Mouse (Mus musculus): ENCODE data around the gene Elk3.

Elk3 gene

DNA sequence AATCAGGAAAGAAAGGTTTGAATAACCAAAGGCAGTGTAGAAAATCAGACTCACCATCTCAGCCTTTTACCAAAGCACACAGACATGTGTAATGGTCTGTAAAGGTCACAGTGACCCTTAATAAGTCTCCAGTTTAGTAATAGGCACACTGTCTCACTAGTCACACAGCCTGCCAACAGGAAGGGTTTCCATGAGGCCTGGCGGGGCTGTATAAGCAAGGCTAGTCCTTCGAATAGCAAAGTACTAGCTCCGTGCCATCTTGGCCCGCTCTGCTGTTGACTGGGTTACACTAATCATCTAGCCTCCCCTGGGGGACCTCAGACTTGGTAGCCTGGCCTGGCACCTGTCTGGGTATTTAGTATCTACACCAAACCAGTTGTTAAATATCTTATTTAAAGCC, 20.6 kb upstream of the Elk3 start:
- no peak for DNase-seq (ENCODE audit: low spot score)

DNA sequence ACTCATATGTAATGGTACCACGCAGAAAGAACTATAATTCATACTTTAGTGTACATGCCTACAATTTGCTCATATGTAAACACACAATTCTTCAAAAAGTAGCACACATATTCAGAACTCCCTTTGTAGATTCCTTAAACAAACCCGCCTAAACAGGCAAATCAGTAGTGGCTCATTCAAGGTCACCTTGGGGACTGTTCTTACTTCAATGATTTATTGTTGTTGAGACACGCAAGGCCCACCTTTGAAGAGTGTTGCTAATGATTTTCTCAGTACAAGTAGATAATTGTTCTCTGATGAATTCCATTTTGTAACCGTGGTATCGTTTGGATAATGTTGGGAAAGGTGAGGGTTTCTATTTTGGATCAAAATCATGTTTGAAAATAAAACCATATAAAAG, 17.4 kb upstream of the Elk3 start:
- DNase-seq (ENCODE audit: low spot score) = no peak

DNA sequence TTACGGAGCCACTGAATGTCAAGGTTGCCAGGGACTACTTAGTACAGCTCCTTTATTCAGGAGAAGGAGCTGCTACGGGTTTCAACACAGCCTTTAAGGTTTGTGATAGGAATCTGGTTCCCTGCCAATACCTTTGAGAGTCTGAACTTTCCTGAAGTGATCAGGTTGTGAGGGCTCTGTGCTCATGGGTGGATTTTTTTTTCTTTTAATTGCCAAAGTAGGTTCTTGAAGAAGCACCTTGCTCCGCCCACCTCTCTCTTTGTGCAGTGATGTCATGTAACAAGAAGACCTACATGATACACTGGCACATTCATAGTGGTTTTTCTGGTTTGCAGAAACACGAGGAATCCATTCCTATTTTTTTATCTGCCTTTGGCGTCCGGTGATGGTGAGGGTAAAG, 16.3 kb upstream of the Elk3 start:
- no peak for DNase-seq (ENCODE audit: low spot score)

DNA sequence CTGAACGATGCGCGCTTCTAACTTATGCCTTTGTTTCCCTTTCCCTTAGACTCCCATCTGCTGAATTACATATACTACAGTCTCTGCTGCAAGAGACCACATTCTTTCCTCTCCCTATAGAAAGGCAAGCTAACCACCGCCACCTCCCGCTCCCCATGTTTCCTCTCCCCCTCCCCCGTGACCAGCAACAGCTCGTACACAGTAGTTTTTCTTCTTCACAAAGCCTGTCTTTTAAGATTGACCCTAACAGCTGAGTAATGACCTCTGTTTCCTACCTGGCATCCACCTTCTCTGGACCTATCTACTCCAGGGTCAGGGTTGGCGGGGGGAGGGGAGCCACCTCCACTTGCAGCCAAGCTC, 15.8 kb upstream of the Elk3 start:
- no peak for DNase-seq (ENCODE audit: low spot score)

DNA sequence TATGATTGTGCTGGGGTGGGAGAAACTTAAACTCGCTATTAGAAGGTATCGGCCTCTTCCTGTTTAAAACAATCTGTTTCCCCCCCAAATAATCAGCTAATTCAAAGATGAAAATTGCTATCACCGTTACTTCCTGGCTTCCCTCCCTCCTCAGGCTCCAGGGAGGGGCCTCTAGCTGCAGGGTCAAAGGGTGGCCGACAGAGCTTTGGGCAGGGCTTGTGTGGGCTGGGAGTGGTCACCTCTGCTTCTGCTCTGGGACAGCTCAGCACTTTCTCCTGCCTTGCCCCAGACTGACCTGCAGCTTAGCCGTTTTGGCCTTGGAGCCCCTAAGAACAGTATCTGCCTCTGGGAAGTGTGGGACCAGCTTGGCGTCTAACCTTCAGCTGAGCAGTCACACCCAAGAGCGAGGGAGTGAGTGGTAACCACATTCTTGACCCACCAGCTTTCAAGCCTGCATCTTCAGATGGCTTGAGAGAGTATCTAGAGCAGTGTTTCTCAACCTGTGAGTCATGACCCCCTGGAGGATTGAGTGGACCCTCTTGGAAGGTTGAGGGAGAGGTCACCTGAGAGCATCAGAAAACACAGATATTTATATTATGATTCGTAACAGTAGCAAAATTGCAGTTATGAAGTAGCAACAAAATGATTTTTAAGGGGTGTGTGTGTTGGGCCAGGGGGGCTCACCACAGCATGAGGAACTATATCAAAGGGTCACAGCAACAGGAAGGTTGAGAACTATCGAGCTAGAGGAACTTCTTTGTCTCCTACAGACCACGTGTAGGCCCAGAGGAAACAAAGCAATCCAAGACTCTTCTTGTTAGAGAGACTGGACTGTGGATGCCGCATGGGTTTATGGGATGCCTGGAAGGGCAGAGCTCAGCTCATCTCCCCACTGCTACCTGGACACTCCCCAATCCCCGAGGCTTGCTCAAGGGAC, 15.1 kb upstream of the Elk3 start:
- DNase-seq (ENCODE audit: low spot score) = no peak

DNA sequence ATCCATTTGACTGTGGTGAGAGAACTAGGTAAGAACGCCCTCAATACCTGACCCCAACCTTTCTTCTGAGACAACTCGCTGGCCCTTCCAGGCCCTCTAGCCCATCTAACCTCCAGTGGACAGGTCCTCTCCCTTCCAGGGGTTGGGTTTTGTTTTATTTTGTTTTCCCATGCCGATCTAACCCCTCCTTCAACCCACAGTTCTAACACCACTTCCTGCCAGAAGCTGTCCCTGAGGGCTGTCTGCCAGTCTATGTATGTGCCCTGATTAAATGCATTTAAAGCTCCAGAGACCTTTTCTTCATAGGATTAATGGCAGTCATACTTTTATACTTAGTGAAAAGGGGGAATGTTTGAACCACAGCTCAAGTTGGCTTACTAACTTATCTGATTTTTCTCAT, 14.4 kb upstream of the Elk3 start:
- no peak for DNase-seq (ENCODE audit: low spot score)

DNA sequence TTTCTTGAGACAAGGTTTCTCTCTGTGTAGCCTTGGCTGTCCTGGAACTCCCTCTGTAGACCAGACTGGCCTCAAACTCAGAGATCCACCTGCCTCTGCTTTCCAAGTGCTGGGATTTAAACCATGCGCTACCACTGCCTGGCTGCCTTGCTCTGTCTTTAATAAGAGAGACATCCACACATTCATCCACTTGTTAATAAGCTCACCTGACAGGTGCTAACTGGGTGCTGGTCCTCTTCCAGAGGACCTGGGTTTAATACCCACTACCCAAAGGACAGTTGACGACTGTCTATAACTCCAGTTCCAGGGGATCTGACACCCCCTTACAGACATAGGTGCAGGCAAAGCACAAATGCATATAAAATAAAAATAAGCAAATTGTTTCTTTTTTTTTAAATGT, 13.5 kb upstream of the Elk3 start:
- no peak for DNase-seq (ENCODE audit: low spot score)

DNA sequence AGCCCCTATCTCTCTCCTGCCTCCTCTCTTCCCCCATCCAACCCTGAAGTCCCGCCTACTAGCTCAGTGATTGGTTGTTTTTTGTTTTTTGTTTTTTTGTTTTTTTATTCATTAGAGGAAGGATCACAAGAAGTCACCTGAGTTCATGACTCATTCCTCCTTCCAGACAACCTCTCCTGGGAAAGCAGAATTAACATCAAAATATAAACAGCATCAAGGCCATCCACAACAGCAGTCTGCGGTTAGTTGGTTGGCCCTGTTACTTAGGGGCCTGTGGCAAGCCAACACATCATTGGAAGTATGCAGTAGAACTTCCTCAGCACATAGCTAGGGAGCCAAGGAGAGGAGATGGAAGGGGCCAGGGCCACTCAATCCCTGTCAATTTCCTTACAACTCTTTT, 12.7 kb upstream of the Elk3 start:
- no peak for DNase-seq (ENCODE audit: low spot score)

DNA sequence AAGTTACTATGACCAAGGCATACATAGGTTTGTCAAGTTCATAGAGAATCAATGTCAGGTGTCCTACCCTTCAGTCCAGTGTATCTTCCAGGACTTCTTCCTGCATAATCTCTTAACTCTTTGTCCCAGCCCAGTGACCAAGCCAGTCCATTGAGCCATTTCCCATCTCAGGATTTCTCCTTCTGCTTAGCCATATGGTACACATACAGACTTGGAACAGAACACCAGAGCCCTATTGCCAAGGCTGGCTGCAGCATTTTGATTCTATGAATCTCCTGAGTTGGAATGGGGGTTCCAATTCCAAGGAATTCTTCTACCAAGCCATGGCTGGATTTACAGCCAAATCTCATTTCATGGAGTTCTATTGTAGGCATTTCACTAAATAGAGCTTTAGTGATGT, 10.8 kb upstream of the Elk3 start:
- no peak for DNase-seq (ENCODE audit: low spot score)

DNA sequence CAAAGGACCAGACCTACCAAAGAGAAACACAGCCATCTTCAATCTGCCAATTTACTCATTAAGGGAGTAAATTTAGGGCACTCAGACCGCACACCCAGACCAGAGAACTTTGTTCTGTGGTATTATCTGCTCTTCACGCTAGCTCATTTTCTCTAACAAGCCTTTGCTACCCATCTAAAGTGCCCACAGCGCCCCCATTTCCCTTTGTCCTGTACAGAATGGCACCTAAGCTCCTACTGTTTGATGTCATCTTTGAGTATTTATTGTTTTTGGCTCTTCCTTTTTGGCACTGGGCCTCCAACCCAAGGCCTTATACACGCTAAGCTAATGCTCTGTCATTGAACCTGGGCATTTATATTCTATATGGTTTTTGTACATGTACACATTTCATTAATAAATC, 9.2 kb upstream of the Elk3 start:
- DNase-seq (ENCODE audit: low spot score) = no peak

DNA sequence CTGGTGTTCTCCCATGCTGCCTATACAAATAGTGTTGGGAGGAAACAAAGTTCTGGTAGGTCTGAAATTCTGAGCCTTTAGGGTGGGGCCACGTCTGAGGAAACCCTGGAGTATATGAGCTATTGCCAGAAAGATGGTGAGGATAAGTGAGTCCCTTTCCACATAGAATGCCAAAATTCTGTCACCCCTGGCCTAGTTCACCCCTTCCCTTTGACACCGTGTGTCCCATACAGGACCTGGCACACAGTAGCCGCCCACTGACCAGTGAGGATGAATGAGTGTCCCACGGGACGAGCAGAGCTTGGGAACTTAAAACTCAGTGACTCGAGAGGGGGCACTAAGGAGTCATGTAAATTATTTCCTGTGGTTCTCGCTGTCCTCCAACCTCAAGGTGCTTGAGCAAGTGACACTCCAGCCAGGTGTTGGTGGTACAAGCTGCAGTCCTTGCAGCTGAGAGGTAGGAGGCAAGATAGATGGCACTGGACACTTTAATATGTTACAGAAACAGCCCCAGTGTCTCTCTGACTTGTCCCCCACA, 8.7 kb upstream of the Elk3 start:
- no peak for DNase-seq (ENCODE audit: low spot score)

DNA sequence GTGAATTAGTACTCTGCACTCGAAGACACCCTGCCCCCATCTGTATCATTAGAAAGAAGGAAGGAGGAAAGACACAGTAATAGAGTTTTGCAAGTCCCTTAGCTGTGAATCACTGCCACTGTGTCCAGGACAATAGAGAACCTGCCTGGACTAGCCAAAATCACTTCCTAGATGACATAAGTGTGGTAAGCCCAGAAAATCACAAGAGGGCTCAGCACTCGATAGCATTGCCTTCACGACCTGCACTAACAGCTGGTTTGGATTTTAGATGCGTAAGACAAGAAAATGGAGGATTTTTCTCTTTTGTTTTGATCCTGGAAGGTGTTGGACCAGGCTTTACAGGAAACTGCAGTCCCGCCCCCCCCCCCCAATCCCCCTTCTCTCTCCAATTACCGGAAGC, 6.0 kb upstream of the Elk3 start:
- DNase-seq (ENCODE audit: low spot score) = no peak

DNA sequence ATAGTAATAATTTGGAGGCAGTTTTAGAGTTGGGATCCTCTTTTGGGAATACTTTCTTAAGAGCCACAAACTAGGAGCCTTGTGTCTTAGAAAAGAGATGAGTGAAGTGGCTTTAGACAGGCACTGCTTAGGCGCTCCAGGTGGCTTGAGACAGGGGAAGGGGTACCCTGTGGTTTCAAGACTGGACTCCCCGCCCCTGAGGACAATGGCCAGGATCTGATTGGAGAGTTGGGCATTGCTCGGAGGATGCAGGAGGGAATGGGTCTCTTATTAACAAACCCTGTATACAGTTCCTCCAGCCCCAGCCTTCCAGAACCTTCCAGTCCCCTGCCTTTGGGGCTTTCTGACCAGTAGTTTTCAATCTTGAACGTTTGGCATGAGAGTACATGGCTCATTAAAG, 641 bp upstream of the Elk3 start:
- DNase-seq (ENCODE audit: low spot score) = peak; percentile 54

DNA sequence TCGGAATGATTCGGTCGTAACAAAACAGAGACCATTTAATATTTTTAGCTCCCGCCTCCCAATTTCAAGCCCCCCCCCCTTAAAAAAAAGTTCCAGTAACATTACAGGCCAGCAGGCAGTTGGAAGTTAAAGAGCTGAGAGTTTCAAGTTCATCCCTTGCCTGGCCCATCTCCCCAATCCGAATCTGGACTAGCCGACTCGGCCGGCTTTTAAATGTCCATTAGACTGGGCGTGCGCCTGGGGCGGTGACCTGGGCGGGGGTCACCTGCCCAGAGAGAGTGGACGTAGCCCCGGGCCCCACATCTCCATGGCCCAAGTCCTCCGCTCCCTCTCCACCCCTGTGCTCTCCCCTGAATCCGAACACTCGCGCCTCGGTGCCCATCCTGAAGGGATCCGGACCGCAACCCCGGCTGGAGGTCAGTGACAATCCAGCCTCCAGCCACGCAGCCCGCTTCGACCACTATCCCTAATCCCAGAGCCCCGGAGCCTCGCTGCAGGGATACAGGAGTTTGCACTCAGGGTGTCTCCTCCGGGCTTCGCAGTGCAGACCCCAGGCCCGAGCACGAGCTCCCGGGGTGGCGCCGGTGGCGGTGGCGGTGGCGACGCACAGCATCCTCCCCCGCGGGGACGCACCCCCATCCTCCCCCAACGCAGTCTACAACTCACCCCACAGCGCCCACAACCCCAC, 857 bp downstream of the Elk3 start:
- peak; percentile 60 for DNase-seq (ENCODE audit: low spot score)

DNA sequence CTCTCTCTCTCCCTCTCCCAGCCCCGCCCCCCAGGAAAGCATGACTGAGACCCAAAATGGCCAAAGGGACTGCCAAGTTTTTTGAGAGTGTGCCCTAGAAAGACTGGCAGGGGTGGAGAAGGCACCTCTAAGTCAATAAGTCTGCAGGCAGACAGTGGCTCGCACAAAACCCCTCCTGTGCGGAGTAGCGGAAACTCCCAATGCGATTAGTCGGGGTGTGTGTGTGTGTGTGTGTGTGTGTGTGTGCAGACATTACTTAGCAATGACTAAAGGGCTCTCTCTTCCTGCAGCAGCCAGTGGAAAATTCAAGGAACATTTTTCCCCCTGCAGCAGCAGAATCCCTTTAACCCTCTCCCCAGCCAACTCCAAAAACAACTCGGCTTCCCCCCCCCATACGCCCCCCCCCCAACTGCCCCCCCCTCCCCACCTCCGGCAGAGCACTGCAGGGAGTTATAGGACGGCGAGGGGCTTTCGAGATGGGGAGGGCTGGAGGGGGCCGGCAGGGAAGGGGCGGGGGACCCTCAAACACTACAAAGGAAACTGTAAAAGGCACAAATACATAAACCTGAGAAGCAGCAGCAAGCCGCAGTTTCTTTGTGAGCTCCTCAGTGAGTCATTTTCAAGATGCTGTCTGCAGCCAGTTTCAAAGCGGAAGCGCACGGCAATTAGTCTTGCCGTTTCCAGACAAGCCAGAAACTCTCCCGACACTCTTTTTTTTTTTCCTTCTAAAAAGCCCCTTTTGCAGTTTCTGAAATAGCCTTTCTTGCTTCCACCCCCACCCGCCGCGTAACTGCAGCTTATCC, 1.6 kb downstream of the Elk3 start:
- DNase-seq (ENCODE audit: low spot score) = peak; percentile 80

DNA sequence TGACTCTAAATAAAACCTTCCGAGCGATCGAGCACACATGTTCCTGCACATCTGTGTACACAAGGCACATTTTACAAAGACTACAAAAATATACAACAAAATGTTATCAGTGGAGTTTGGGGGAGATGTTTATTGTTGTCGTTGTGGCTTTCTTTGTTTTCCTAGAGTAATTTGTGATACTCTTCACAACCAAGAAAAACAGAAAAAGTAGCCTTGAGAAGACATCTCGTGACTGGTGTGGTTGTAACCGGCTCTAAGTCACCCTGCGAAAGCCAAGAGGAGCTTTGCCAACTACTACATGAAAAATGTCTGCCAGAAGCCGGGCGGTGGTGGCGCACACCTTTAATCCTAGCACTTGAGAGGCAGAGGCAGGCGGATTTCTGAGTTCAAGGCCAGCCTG, 4.6 kb downstream of the Elk3 start:
- no peak for DNase-seq (ENCODE audit: low spot score)

DNA sequence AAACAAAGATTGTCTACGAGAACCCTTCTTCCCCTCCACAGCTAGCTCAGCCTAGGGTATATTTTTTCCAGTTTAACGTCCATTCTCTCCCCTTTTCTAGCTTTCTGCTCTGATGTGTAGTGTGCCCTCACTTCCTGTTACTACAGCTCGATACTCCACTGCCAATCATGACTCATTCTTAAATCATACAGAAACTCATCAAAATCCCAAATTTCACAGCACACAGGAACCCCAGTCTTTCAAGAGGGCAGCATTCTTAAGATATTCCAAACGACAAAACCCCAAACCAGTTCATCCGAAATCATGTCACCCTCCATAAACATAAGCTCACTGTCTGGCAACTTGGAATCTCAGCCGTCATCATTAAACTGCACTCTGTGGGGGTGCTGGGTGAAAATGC, 5.0 kb downstream of the Elk3 start:
- no peak for DNase-seq (ENCODE audit: low spot score)

DNA sequence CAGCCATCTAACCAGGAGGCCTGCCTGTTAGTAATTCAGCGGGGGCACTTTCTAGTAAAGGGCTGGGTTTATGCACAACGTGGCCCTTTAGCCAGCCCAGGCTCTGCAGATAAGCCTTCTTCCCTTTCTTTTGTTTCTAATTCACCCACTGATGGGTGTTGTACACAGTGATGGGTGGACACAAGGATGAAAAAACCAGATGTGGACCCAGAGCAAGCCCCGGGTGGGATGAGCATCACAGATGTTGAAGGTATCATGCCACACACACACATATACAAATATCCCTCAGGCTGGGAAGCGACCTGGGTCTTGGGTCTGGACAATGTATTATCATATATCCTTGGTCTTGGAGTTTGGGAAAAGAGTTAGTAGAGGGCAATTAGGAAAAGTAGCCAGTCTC, 7.7 kb downstream of the Elk3 start:
- no peak for DNase-seq (ENCODE audit: low spot score)

DNA sequence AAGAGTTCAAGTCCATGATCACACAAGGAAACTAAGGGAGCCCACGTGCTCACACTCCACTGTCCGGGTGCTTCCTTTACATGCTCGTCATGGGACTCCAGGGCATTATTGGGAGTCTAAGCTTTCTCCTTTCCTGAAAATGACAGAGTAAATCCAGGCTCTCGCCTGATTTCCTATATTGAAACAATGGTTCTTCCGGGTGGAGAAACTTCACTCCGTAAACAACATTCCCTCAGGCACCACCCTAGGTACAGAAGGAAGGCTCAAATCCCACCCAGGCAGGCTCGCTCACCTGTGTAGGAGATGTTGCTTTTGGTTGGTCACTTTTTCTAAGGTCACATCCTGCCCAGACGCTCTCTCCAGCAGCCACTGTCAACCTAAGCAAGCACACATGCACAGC, 9.1 kb downstream of the Elk3 start:
- DNase-seq (ENCODE audit: low spot score) = no peak

DNA sequence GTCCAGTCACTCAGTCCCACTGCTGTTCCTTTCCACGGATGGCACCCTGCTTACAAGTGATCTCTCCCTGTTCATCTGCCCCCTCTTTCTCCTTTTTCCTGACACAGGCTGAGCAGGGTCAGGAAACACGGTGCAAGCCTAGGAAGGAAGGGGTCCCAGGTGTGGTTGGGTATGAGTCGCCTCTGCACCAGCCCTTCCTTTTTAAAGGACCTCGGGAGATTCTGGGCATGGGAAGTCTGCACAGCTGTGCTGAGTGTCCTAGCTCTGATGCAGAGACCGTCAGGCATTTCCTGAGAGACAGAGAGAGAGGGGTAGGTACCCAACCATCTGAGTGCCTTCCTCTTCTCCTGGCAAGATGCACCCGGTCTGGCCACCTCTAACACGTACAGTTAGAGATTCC, 12.7 kb downstream of the Elk3 start:
- DNase-seq (ENCODE audit: low spot score) = no peak

DNA sequence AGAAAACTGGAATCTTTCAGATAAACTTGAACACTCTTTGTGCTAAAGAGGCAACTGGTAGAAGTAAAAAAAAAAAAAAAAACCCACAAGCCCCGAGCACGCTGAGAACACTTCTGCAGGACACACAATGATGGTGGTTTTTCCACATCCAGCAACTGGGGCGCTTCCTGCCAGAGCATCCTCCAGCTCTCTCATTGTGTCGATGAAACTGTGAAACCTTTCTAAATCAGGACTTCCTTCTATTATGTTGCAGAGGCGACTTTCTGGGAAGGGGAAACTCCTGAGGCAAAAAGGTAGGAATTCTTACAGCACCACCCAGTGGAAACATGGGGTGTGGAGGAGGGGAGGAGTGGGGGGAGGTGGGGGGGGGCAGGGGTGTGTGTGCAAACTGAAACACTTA, 13.2 kb downstream of the Elk3 start:
- no peak for DNase-seq (ENCODE audit: low spot score)

DNA sequence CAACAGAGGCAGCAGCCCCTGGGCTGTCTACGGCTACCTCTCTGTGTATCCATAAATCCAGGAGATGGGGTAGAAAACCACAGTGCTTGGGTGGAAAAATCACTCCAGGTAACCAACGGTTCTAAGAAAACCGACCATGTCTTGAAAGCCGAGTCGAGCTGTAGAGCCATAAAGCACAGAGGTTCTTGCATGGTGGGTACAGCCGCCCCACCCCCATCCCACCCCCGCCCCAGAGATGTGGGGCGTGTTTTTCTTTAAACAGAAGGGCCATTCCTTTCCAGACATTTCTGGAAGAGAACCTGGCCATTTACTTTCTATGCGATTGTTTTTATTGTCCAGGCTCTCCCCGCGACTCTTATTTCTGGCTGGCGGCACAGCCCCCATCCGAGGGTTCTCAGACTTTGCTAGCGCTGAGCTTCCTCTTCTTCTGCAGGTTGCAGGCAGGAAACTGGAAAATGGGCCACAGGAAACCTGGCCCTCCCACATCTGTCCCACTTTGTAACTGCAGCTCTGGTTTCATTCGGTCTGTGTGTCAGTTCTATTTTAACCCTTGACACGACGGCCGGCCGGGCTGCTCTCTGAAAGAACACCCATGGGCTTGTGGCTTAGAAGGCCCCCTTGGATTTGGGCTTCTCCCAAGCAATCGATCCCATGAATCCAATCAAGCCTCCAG, 16.3 kb downstream of the Elk3 start:
- peak; percentile 46 for DNase-seq (ENCODE audit: low spot score)
